Mouse (Mus musculus) cerebellum, adult 8-10 months (tissue): ENCODE measurements around the gene Tbce.

Experiments
- DNase-seq: peaks from one replicate; pipeline ENCODE4 v3.0.0; 2022

The Tbce gene

DNA sequence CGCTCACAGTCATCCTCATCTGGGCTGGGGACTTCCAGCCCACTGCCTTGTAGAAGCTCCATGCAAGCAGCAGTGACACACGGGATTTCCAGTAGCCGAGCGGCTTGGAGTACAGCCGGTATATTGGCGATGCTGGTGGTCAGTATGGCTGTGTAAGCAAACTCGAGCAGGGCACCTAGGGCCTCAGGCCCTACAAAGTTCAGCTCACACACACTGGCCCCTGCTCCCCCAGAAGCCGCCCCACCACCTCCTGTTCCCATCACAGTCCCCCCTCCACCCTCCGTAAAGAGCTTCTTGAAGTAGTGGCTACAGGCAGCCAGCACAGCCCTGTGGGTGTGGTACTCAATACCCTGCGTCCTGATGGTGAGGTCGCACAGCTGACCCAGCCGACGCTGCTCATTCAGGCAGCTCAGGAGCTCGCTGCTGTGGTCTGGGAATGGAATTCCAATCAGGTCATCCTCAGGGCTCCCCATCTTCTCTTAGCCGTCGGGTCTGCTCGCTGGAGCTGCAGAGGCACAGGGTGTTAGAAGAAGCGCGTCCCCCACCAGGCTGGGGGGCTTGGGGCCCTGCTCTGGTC is 74.0 kb downstream of the Tbce start:
- DNase-seq, result no peak

DNA sequence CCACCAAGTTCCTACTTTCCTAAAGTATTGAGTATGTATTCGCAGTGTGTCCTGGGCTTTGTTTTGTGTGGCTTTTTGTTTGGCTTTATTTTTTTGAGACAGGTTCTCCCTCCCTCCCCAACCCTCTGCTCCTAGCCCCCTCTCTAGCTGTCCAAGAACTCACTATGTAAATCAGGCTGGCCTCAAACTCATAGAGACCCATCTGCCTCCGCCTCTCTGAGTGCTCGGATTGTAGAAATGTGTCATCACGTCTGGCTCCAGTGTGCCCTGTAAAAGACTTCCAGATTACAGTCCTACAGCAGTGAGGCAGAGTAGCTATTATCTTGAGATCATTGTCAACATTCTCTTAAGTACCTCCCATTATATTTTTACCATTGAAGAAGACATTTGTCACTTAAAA is 78.4 kb downstream of the Tbce start:
- no peak for DNase-seq

- no peak for DNase-seq
These were observed 79.2 kb downstream of the Tbce start for GRCm38 (mm10) chr13:13960211-13960610.

DNA sequence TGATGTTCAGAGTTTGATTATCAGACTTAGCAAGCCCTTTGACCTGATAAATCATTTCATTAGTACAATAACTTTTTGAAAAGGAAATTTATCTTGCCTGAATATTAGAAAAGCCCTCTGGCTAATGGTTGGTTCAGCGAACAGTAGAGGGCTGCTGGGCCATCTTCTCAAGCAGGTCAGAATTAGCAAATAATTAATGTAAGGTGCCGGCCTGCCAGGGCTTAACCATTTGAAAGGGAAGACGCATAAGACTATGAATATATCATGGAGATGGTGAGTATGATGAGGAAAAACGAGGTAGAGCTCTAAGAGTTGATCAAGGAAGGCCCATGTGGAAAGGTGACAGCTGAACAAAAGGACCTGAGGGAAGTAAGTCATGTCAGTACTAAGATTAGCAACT is 82.8 kb downstream of the Tbce start:
- DNase-seq, result no peak

GRCm38 (mm10) chr13:13954931-13955330 is 84.5 kb downstream of the Tbce start:
- DNase-seq, result no peak

DNA sequence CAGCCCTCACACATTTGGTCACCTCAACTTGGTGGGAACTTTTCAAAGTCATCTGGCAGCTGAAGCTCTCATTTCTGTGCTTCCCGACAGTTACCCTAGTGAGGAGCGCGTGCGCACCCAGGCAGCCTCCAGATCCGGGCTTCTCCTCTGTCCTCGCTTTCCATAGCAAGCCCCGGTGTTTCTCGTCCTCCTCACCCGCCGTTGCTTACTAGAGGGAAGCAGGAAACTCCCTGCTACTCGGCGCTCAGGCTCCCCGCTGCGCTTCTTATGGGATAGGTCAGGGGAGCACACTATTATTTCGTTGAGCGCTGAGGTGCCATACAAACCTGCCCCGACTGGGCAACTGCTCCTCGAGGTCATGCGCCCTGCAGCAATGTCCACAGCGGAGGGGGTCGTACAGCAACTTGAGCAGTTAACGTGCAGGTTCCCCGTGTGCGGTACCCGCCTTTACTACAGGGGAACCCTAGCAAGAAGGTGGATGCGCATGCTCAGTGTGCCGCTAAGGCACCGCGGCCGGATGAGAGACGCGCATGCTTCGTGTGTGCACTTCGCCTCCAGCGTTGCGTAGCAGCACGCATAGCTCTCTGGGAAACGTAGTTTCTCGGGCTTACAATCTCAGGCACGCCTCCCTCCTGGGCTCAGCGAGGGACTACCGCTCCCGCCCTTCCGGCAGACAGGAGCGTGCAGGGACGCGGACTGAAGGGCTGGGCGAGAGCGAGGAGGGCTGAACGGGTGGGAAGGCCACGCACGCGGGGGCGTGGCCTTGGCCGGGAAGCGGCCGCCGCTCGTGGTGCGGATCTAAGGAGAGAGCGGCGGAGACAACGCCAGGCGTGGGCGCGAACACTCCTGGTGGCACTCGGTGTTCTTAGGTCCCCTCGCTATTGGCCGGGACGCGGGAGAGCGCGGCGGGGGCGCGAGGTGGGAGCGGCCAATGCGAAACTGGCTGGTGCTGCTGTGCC is 85.3 kb downstream of the Tbce start, which contains the start of gene B3galnt2:
Gene B3galnt2, plus strand, starts transcription at position 596 of the 959 bp plus-strand sequence.
- peak; percentile 95 for DNase-seq
